Mouse (Mus musculus): Measurements from ENCODE around the gene Ccdc194.

Gene Ccdc194

DNA sequence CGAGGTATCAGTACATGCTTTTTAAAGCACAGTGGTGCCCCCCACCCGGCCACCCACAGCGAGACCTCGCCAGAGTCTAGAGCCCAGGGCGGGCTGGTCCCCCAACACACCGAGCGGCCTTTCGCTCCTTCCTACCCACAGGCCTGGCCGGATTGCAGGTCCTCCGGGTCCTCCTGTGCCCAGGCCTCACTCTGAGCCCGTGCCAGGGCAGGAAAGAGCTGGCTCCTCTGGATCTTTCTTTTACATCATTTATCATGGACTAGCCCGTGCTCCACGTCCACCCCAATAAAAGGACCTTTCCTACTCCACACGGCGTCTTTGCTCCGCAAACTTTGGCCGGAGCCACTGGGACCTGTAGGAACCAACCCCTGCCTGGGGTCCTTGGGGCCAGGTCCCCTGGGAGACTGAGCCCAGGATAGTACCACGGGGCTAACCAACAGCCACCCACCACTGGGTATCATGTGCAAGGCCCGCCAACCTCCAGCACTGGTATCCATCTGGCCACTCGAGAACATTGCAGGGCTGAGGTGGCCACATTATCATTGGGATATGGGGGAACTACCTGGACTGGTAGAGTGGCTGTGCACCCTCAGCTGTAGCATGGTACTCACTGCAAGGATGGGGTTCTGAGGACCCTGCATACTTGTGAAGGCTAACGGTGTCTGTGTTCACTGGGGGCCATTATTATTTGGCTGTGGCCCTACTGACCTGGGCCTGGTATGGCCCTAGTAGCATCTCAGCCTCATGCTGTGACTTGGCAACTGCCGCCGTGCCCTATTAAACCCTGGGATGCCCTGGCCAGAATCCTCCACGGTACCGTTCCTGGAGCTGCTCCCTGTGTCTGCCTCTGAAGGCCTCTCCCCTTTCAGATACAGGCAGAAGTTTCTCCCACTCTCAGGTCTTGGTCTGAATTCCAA, 50.5 kb downstream of the Ccdc194 start:
- peak in 1 of 2 experiments; percentile 5 for DNase-seq

GRCm38 (mm10) chr8:71474344-71474743, 51.2 kb downstream of the Ccdc194 start:
- DNase-seq: no peak

- no peak for DNase-seq
Measured at GRCm38 (mm10) chr8:71472601-71473386, 52.7 kb downstream of the Ccdc194 start.

DNA sequence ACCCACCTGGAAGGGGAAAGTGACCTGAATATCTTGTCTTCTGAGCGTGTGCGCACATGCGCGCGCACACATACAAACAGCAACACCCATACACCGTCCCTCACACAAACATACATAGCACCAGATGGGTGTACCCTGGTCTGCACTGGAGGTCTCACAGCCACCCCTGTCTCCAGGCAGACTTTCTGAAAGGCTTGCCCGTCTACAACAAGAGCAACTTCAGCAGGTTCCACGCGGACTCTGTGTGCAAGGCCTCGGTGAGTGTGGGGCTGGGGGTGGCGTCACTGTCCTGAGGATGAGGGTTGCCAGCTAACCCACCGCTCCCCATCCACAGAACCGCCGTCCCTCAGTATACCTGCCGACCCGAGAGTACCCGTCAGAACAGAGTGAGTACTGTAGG, 53.6 kb downstream of the Ccdc194 start:
- no peak for DNase-seq

- DNase-seq: no peak
Measured at GRCm38 (mm10) chr8:71470913-71471255, 54.6 kb downstream of the Ccdc194 start.

GRCm38 (mm10) chr8:71470146-71470912, 55.2 kb downstream of the Ccdc194 start:
- DNase-seq: no peak
